Mouse (Mus musculus): ENCODE results near the gene Far1. TPM values are rescaled to one million over a fixed set of nuclear protein-coding genes. Genes with fewer than 3 reads are reported as not detected.

The Far1 gene
- 15.4 and 17.1 TPM in 2 replicates for polyA plus RNA-seq (2015; fragmentation: Nextera tagmentation; extraction: Ambion mirVana)

DNA sequence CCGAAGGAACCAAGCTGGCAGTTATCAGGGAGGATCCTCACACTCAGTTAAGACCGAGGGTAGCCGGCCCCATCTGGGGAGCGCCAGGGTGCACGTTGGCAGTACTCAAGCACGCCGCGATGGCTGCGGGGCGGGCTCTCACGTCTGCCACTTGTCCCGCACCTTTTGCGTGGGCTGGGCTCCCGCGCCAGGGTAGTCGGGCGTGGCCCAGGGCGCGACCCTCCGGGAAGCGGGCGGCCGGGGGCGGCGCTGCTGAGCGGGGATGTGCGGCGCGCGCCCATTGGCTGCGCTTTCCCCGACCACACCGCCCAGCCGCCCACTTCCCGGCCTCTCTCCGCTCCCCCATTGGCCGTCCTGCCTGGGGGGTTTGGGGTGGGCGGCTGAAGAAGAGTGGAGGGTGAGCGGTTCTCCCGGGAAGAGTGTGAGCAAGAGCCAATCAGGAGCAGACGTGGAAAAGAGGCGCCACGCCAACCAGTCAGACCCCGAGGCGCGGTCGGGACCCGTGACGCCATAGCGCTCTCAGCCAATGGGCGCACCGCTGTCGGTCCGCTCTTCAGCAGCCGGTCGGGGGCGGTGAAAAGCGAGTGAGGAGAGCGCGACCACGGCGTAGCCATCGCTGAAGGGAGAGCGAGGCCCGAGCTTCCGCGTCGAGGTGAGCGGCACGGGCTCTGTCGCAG lies at the start of gene Far1:
TSS of gene Far1 (plus strand) at position 549 of the 677 bp plus-strand sequence.
- peak within 1 kb of the TSS; percentile 74 for H3K27ac ChIP-seq (ENCODE audit: low read depth, low read length)
- H3K9ac ChIP-seq (ENCODE audit: low read depth, low read length) = peak within 1 kb of the TSS; percentile 79
- ATAC-seq = peak; percentile 99
- peak within 1 kb of the TSS; percentile 97 for H3K4me2 ChIP-seq (replicated peaks; ENCODE audit: low read depth)
- under 1% methylated on average over 71 of the region's 71 CpGs for WGBS
- H3K36me3 ChIP-seq (ENCODE audit: control insufficient read depth, insufficient read depth) = no peaks in the 10 kb centered on the region
- H3K27me3 ChIP-seq (replicated peaks; ENCODE audit: control insufficient read depth, insufficient read depth, low read length) = no peaks in the 10 kb centered on the region
- no peaks in the 10 kb centered on the region for H3K9me3 ChIP-seq (ENCODE audit: control insufficient read depth)
- H3K4me3 ChIP-seq (ENCODE audit: low read depth, low read length) = peak within 1 kb of the TSS; percentile 86
- TF ChIP-seq CTCF (IDR thresholded peaks at IDR 0.05; ENCODE audit: low read depth) = peak; percentile 76
- H3K4me1 ChIP-seq (replicated peaks; ENCODE audit: control insufficient read depth, insufficient read depth, low read length) = no peaks in the 10 kb centered on the region; the same call in 1 of the 2 replicates

DNA sequence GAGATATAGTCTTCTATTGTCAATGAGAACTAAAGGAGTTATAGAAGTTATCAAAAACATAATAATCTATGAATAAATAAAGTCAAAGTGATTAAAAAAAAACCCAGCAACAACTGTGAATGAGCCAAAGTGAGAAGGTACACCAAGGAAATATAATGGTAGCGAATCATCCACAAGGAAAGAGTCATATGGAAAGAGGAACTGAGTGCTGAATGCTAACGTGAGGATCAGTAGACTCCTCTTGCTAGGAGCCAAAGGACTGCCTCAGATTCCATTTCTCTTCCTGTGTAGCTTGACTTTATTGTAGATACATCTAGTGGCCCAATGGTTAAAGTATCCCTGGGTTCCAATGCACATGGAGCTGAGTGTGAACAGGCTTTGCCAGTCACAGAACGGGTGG lies 45.3 kb upstream of the Far1 start:
- Histone ChIP-seq H3K4me2 (replicated peaks; ENCODE audit: low read depth) (no peak overlapping the region), H3K4me1 (replicated peaks; ENCODE audit: control insufficient read depth, insufficient read depth, low read length) (no peaks in the 10 kb centered on the region), H3K4me3 (ENCODE audit: low read depth, low read length) (no peak overlapping the region), H3K27ac (ENCODE audit: low read depth, low read length) (no peak overlapping the region), H3K9me3 (ENCODE audit: control insufficient read depth) (no peaks in the 10 kb centered on the region), H3K9ac (ENCODE audit: low read depth, low read length) (no peak overlapping the region), H3K36me3 (ENCODE audit: control insufficient read depth, insufficient read depth) (no peaks in the 10 kb centered on the region), H3K27me3 (replicated peaks; ENCODE audit: control insufficient read depth, insufficient read depth, low read length) (no peaks in the 10 kb centered on the region)
- WGBS = 89% methylated on average over 3 of the region's 3 CpGs
- TF ChIP-seq CTCF (IDR thresholded peaks at IDR 0.05; ENCODE audit: low read depth) = no peak
- ATAC-seq = no peak

DNA sequence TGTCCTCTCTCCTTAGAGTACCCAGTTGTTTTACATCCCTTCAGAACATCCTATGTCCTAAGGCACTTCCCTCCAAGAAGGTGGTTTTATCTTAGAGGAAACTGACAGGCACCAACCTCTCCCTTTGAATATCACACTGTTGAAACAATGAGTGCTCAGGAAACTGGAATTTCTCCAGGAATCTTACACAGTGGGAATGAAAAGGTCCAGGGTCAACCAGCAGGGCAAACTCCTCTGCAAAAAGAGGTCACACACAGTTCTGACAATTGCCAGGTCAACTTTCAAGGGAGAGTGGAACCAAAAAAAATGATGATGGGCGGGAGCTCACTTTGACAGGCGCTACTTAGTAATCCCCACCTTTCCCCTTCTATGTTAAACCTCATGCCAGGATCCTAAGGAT lies 43.0 kb upstream of the Far1 start:
- Histone ChIP-seq H3K36me3 (ENCODE audit: control insufficient read depth, insufficient read depth) (no peaks in the 10 kb centered on the region), H3K9me3 (ENCODE audit: control insufficient read depth) (no peaks in the 10 kb centered on the region), H3K4me3 (ENCODE audit: low read depth, low read length) (no peak overlapping the region), H3K27me3 (replicated peaks; ENCODE audit: control insufficient read depth, insufficient read depth, low read length) (no peaks in the 10 kb centered on the region), H3K27ac (ENCODE audit: low read depth, low read length) (no peak overlapping the region), H3K4me2 (replicated peaks; ENCODE audit: low read depth) (no peak overlapping the region), H3K9ac (ENCODE audit: low read depth, low read length) (no peak overlapping the region), H3K4me1 (replicated peaks; ENCODE audit: control insufficient read depth, insufficient read depth, low read length) (no peaks in the 10 kb centered on the region)
- no peak for ATAC-seq
- no peak for TF ChIP-seq CTCF (IDR thresholded peaks at IDR 0.05; ENCODE audit: low read depth)
- WGBS = 74% methylated on average over 2 of the region's 2 CpGs

DNA sequence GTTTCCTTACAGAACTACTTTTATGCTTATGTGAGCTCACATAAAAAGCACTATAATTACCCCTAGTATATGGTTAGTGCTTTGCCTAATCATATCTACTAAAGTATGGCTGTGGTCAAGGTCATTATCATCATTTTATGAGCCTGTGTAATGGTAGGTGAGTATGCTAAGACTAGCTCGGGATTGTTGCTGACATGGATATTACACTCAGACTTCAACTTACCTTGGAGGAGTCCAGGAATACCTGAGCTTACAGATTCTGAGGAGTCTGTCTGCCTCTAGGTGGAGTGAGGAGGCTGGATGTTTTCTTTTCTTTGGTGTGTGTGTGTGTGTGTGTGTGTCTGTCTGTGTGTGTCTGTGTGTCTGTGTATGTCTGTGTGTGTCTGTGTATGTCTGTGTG lies 42.0 kb upstream of the Far1 start:
- Histone ChIP-seq H3K4me2 (replicated peaks; ENCODE audit: low read depth) (no peak overlapping the region), H3K36me3 (ENCODE audit: control insufficient read depth, insufficient read depth) (no peaks in the 10 kb centered on the region), H3K27ac (ENCODE audit: low read depth, low read length) (no peak overlapping the region), H3K4me1 (replicated peaks; ENCODE audit: control insufficient read depth, insufficient read depth, low read length) (no peaks in the 10 kb centered on the region), H3K27me3 (replicated peaks; ENCODE audit: control insufficient read depth, insufficient read depth, low read length) (no peaks in the 10 kb centered on the region), H3K9ac (ENCODE audit: low read depth, low read length) (no peak overlapping the region), H3K9me3 (ENCODE audit: control insufficient read depth) (no peaks in the 10 kb centered on the region), H3K4me3 (ENCODE audit: low read depth, low read length) (no peak overlapping the region)
- ATAC-seq = peak; percentile 47; the same call in 1 of the 2 replicates
- peak; percentile 51 for TF ChIP-seq CTCF (IDR thresholded peaks at IDR 0.05; ENCODE audit: low read depth)
- WGBS = 29% methylated on average over 1 of the region's 1 CpGs

DNA sequence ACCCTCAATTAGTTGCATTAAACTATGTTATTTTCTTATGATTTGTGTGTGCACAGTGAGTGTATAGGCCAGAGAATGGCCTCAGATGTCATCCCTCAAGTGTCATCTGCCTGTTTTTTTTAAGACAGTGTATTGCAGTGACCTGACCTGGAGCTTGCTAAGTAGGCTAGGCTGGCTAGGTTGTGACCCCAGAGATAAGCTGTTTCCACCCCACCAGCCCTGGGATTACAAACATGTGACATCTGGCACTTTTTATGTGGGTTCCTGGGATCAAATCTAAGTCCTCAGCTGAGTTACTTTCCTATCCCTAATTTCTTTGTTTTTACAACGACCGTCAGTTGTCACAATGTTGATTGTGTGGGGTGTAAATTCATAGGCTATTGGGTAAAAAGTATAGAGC lies 17.8 kb upstream of the Far1 start:
- no peaks in the 10 kb centered on the region; the same call in 1 of the 2 replicates for H3K4me1 ChIP-seq (replicated peaks; ENCODE audit: control insufficient read depth, insufficient read depth, low read length)
- no peak overlapping the region for H3K4me3 ChIP-seq (ENCODE audit: low read depth, low read length)
- H3K4me2 ChIP-seq (replicated peaks; ENCODE audit: low read depth) = no peak overlapping the region
- no peak overlapping the region for H3K9ac ChIP-seq (ENCODE audit: low read depth, low read length)
- no peaks in the 10 kb centered on the region for H3K27me3 ChIP-seq (replicated peaks; ENCODE audit: control insufficient read depth, insufficient read depth, low read length)
- H3K27ac ChIP-seq (ENCODE audit: low read depth, low read length) = no peak overlapping the region
- no peak for TF ChIP-seq CTCF (IDR thresholded peaks at IDR 0.05; ENCODE audit: low read depth)
- ATAC-seq = no peak
- no peaks in the 10 kb centered on the region for H3K36me3 ChIP-seq (ENCODE audit: control insufficient read depth, insufficient read depth)
- no peaks in the 10 kb centered on the region for H3K9me3 ChIP-seq (ENCODE audit: control insufficient read depth)
- 61% methylated on average over 2 of the region's 2 CpGs for WGBS

DNA sequence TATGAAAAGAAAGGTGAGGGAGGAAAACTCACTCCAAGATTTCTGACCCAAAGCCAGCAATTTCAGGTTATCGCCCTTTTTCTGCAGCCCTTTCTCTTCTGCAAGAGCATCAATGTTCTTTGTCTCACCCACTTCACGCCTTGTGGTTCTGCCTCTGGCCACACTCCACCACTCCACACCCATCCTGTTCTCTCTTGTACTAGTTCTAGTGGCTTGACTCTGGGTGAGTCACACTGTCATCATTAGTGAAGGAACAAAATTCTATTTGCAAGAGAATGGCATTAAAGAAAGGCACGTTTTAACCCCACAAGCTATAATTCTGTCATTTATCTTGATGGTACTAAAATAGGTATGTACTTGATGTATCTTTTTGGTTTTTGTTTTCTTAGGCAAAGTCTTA lies 15.2 kb upstream of the Far1 start:
- Histone ChIP-seq H3K4me2 (replicated peaks; ENCODE audit: low read depth) (no peak overlapping the region), H3K36me3 (ENCODE audit: control insufficient read depth, insufficient read depth) (no peaks in the 10 kb centered on the region), H3K27ac (ENCODE audit: low read depth, low read length) (no peak overlapping the region), H3K27me3 (replicated peaks; ENCODE audit: control insufficient read depth, insufficient read depth, low read length) (no peaks in the 10 kb centered on the region), H3K9ac (ENCODE audit: low read depth, low read length) (no peak overlapping the region), H3K4me1 (replicated peaks; ENCODE audit: control insufficient read depth, insufficient read depth, low read length) (no peaks in the 10 kb centered on the region; the same call in 1 of the 2 replicates), H3K9me3 (ENCODE audit: control insufficient read depth) (no peaks in the 10 kb centered on the region), H3K4me3 (ENCODE audit: low read depth, low read length) (no peak overlapping the region)
- 85% methylated on average over 3 of the region's 3 CpGs for WGBS
- ATAC-seq = no peak
- TF ChIP-seq CTCF (IDR thresholded peaks at IDR 0.05; ENCODE audit: low read depth) = no peak
